Mouse (Mus musculus) neural tube, embryonic 14.5 days (tissue): Measurements from ENCODE around the gene Bmpr1b. TPM values are rescaled to one million over a fixed set of nuclear protein-coding genes. Genes with fewer than 3 reads are reported as not detected.

Experiments used
- ATAC-seq: fragments of 200-750 bp; cut with Nextera tagmentation; 2 replicates; pipeline ENCODE4 v1.8.0; 2017; ENCODE audit warnings: low read depth, mild to moderate bottlenecking, moderate TSS enrichment, moderate library complexity
- H3K27ac ChIP-seq: fragments of 300-500 bp; sonication (generic); 2 replicates; pipeline ENCODE4 v1.5.1; 2014; ENCODE audit warnings: low read depth, mild to moderate bottlenecking, control low read depth, low read length, moderate library complexity, mixed read lengths
- H3K27me3 ChIP-seq: fragments of 300-500 bp; sonication (generic); 2 replicates; pipeline ENCODE4 v1.6.1; 2014; ENCODE audit warnings: low read length; ENCODE audit not compliant: control insufficient read depth, insufficient read depth
- H3K36me3 ChIP-seq: fragments of 300-500 bp; sonication (generic); 2 replicates; pipeline ENCODE4 v1.6.1; 2014; ENCODE audit warnings: low read length, mixed read lengths; ENCODE audit not compliant: control insufficient read depth, insufficient read depth
- H3K4me1 ChIP-seq: fragments of 300-500 bp; sonication (generic); 2 replicates; pipeline ENCODE4 v1.6.1; 2014; ENCODE audit warnings: low read length; ENCODE audit not compliant: control insufficient read depth, insufficient read depth
- H3K4me2 ChIP-seq: fragments of 300-500 bp; sonication (generic); 2 replicates; pipeline ENCODE4 v1.6.1; 2014; ENCODE audit warnings: mild to moderate bottlenecking, low read depth, low read length, control low read depth
- H3K4me3 ChIP-seq: fragments of 300-500 bp; sonication (generic); 2 replicates; pipeline ENCODE4 v1.5.1; 2014; ENCODE audit warnings: low read depth, low read length, control low read depth, mixed read lengths
- H3K9ac ChIP-seq: fragments of 300-500 bp; sonication (generic); replicated peaks from 2 replicates; pipeline ENCODE4 v1.6.1; 2014; ENCODE audit warnings: low read depth, mild to moderate bottlenecking, control low read depth, low read length, mixed read lengths
- H3K9me3 ChIP-seq: fragments of 300-500 bp; sonication (generic); 2 replicates; pipeline ENCODE4 v1.6.1; 2016; ENCODE audit warnings: low read length; ENCODE audit not compliant: control insufficient read depth
- WGBS: fragments of 180-500 bp; shearing (Covaris S2); extraction: QIAGEN DNeasy Blood & Tissue Kit; methylation state at CpG from one replicate; pipeline ENCODE4 v1.1.7; 2014; 5-methylcytosine and 5-hydroxymethylcytosine counted together
- polyA plus RNA-seq: library from polyadenylated mRNA; unstranded; fragments of >200 nt; fragmentation: Nextera tagmentation; extraction: Ambion mirVana; gene quantifications from 2 replicates; pipeline ENCODE4 v1.2.1, GENCODE M21; 2014

Gene Bmpr1b
- polyA plus RNA-seq, 1 experiment from 2014 or later, result 8.2 TPM

DNA sequence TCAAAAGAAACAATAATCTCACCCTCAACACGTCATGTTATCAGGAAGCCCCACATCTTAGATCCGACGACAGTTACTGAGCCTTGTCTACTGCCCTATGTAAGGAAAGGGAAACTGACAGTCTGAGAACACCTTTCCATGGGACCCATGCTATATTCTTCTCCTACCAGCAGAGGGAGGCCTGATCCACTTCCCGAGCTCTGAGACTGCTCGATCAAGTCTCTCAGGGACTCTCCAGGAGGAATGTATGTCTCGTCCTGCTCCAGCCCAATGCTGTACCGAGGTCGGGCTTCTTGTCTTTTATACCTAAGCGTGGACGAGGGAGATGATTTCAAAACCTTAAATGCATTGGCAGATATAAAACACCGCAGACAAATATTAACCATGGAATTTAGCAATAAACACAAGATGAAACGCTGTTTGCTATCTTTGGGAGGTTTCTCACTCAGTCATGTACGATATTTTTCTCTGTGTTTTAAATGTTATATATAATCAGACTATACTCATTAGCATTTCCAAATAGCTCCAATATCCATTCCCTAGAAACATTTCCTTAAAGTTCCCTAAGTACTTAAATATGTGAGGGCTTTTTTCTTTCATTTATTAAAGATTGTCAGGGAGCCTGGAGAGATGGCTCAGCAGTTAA, 306.3 kb downstream of the Bmpr1b start:
- no peak overlapping the region; the same call in 1 of the 2 replicates for H3K4me2 ChIP-seq
- H3K4me1 ChIP-seq, result no peaks in the 10 kb centered on the region
- H3K36me3 ChIP-seq, result no peaks in the 10 kb centered on the region
- ATAC-seq, result peak; percentile 95
- H3K9ac ChIP-seq, result no peak overlapping the region
- 25% methylated on average over 13 of the region's 13 CpGs for WGBS
- no peak overlapping the region for H3K4me3 ChIP-seq
- H3K9me3 ChIP-seq, result no peaks in the 10 kb centered on the region
- H3K27ac ChIP-seq, result no peak overlapping the region
- no peaks in the 10 kb centered on the region for H3K27me3 ChIP-seq

DNA sequence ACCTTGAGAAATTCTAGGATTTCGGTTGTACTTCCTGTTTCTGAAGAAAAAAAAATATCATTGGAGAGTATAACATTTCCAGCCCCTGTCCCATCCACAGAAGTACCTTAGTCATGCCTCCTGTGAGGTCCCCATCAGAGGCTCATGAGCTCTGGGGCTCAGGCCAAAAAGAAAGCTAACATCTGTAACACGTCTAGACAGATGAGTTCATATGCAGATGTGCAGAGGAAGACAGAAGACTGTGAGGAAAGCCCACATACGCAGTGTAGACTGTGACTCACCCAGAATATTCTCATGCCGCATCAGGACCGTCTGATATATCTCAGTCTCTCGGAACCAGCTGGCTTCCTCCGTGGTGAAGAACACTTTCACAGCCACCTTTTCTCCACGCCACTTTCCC, 312.1 kb downstream of the Bmpr1b start:
- Histone ChIP-seq H3K36me3 (no peaks in the 10 kb centered on the region), H3K9ac (no peak overlapping the region), H3K4me2 (no peak overlapping the region), H3K9me3 (no peaks in the 10 kb centered on the region), H3K4me3 (no peak overlapping the region), H3K27me3 (no peaks in the 10 kb centered on the region), H3K4me1 (no peaks in the 10 kb centered on the region), H3K27ac (no peak overlapping the region)
- 91% methylated on average over 8 of the region's 8 CpGs for WGBS
- ATAC-seq, result no peak

DNA sequence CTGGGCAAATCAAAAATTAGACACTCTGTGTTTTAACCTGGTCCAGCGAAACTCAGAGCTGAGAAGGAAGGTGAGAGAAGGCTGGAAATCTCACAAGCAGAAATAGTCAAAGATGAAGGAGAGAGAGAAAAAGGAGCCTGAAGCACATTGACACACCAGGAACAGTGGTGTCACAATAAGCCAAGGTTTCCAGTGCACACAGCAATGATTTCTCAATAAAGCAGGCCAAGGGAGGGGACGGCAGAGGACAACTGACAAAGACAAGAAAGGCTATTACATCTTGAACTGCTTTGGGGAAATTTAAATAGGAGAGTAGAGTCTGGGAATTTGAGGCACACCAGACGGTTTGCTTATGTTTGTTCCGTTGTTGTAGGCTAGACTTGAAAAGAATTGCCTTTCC, 314.9 kb downstream of the Bmpr1b start:
- Histone ChIP-seq H3K4me2 (no peak overlapping the region), H3K27ac (no peak overlapping the region), H3K9me3 (no peaks in the 10 kb centered on the region), H3K27me3 (no peaks in the 10 kb centered on the region), H3K4me1 (no peaks in the 10 kb centered on the region), H3K36me3 (no peaks in the 10 kb centered on the region), H3K9ac (no peak overlapping the region), H3K4me3 (no peak overlapping the region)
- 68% methylated on average over 4 of the region's 4 CpGs for WGBS
- no peak for ATAC-seq

DNA sequence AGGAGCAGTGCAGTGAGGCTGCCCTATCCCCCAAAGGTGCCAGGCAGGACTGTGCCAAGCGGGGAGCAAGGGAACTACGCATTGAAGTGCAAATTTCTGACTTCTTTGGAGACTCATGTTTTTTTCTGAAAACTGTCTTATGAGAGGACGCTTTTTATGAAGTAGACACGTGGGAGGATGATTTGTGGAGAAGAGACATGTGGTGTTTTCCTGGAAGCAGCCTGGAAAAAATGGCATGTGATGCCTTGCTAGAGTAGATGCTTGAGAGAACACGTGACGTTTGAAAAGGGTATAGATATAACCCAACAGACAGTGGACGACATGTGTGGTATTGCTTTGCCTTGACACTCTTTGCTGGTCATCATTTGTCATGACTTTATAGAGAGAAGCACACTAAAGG, 319.1 kb downstream of the Bmpr1b start:
- no peak overlapping the region for H3K4me2 ChIP-seq
- no peak for ATAC-seq
- H3K9me3 ChIP-seq, result no peaks in the 10 kb centered on the region
- WGBS, result 74% methylated on average over 7 of the region's 7 CpGs
- no peak overlapping the region for H3K4me3 ChIP-seq
- H3K4me1 ChIP-seq, result no peaks in the 10 kb centered on the region
- H3K27me3 ChIP-seq, result no peaks in the 10 kb centered on the region
- H3K36me3 ChIP-seq, result no peaks in the 10 kb centered on the region
- H3K9ac ChIP-seq, result no peak overlapping the region
- no peak overlapping the region for H3K27ac ChIP-seq

DNA sequence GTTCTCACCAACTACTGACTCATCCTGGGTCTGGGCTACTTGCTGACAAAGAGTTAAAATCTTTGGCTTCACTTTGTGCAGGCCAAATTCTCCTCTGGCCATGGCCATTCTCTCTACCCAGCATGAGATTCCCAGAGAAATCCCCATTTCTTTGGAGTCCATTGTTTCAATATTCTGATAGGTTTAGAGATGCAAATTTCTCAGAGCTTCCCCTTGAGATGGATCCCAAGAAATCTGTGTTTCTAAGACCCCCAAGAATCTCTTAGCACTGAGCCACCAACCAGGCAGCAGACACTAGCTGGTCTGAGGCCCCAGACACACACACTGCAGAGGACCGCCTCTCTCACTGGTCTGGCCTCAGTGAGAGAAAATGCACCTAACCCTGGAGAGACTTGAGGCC, 320.0 kb downstream of the Bmpr1b start:
- no peak overlapping the region for H3K4me3 ChIP-seq
- H3K9ac ChIP-seq, result no peak overlapping the region
- H3K9me3 ChIP-seq, result no peaks in the 10 kb centered on the region
- no peak overlapping the region for H3K27ac ChIP-seq
- H3K36me3 ChIP-seq, result no peaks in the 10 kb centered on the region
- no peaks in the 10 kb centered on the region for H3K4me1 ChIP-seq
- WGBS, result 60% methylated on average over 1 of the region's 1 CpGs
- H3K4me2 ChIP-seq, result no peak overlapping the region
- no peak for ATAC-seq
- no peaks in the 10 kb centered on the region for H3K27me3 ChIP-seq

DNA sequence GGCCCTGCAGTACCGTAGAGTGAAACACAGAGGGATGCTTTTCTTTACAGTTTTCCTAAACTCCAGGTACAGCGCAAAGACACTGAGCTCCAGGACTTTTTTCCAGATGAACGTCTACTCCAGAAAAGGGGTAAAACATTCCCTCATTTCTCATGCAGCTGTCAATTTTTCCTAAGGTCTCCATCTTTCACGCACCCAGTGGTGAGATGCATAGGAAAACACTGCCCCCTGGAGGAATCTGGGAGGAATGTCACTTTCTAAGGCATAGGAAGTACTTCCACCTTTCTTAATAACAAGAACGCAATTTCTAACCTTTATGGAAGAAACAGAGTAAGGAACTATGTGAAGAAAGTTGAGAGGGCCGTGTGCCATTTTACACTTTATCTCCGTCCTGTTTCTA, 330.4 kb downstream of the Bmpr1b start:
- Histone ChIP-seq H3K4me1 (no peaks in the 10 kb centered on the region), H3K4me3 (no peak overlapping the region), H3K9ac (no peak overlapping the region), H3K27me3 (no peaks in the 10 kb centered on the region), H3K27ac (no peak overlapping the region), H3K9me3 (no peaks in the 10 kb centered on the region), H3K4me2 (no peak overlapping the region), H3K36me3 (no peaks in the 10 kb centered on the region)
- ATAC-seq, result peak; percentile 24; the same call in 1 of the 2 replicates
- 44% methylated on average over 7 of the region's 7 CpGs for WGBS

DNA sequence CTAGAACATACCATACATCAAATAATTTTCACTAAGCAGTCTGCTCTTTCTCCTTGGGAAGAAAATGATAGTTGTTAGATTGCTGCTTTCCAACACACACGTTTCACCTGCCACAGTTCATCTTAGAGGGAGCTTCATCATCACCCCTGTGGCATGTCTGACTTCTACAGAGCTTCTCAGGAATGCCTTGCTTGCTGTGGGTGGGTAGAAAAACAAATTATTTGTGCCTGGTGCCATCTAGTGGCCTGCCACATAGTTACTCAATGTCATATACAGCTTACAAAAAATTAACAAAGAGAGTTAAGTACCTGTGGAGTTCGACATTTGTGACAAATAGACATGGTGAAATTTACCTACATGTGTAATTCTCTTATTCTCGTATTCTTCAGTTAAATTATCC, 338.1 kb downstream of the Bmpr1b start:
- 17% methylated on average over 3 of the region's 3 CpGs for WGBS
- H3K27ac ChIP-seq, result no peak overlapping the region
- H3K4me3 ChIP-seq, result no peak overlapping the region
- H3K9ac ChIP-seq, result no peak overlapping the region
- no peaks in the 10 kb centered on the region for H3K4me1 ChIP-seq
- ATAC-seq, result peak; percentile 79
- no peaks in the 10 kb centered on the region for H3K27me3 ChIP-seq
- no peak overlapping the region for H3K4me2 ChIP-seq
- no peaks in the 10 kb centered on the region for H3K9me3 ChIP-seq
- no peaks in the 10 kb centered on the region for H3K36me3 ChIP-seq

DNA sequence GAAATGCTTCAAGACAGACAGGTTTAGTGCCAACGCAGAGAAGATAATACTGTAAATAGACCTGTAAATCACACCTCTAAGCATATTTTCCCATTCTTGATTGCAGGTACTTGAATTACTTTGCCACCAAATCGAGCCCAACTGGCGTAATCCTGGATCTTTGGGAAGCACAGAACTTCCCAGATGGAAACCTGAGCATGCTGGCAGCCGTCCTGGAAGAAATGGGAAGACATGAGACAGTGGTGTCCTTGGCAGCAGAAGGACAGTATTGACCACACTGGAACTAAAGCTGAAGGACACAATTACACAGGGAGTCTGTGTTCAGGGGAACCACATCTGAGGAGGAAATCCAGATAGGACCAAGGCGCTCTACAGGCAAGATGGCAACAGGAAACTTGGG, 340.9 kb downstream of the Bmpr1b start:
- WGBS, result 93% methylated on average over 5 of the region's 5 CpGs
- no peak for ATAC-seq
- H3K27ac ChIP-seq, result no peak overlapping the region
- no peaks in the 10 kb centered on the region for H3K9me3 ChIP-seq
- H3K4me1 ChIP-seq, result no peaks in the 10 kb centered on the region
- H3K4me2 ChIP-seq, result no peak overlapping the region
- no peak overlapping the region for H3K9ac ChIP-seq
- no peaks in the 10 kb centered on the region for H3K27me3 ChIP-seq
- H3K4me3 ChIP-seq, result no peak overlapping the region
- no peaks in the 10 kb centered on the region for H3K36me3 ChIP-seq

DNA sequence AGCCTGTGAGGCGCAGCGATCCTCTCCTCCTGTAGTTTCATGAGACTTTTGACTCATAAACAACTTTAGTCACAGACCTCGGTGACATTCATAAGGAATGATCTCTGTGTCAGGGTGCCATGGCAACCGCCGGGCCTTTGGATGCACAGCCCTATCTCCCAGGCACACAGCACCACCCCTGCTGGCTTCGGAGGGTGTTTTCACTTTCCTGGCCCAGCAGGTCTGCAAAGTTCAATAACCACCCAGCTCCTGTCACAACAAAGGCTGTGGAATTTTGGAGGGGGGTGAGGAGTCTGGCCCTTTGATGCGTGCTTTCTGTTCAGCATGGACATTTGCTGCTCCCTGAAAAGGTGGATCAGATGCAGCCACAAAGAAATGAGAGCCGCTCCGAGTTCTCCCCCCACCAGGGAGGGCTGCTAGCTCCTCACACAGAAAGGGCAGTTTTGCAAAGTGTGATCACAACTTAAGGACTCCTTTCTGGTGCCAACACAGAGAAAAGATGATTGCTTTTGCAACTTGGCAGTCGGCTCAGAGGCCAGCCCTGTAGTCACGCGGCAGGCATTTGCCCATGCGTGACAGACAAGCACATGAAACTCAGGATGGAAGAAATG, 349.8 kb downstream of the Bmpr1b start:
- peak overlapping the region; percentile 32 for H3K4me2 ChIP-seq
- H3K4me3 ChIP-seq, result no peak overlapping the region
- H3K27me3 ChIP-seq, result no peaks in the 10 kb centered on the region
- no peak overlapping the region for H3K9ac ChIP-seq
- no peak overlapping the region for H3K27ac ChIP-seq
- H3K36me3 ChIP-seq, result no peaks in the 10 kb centered on the region
- peak; percentile 94 for ATAC-seq
- no peaks in the 10 kb centered on the region for H3K9me3 ChIP-seq
- WGBS, result 6% methylated on average over 13 of the region's 13 CpGs
- H3K4me1 ChIP-seq, result peaks cover 5% of the 10 kb centered on the region; the same call in 1 of the 2 replicates
